Mouse (Mus musculus) C2C12 (cell line): ENCODE results near the gene Hist2h2be. TPM values are rescaled to one million over a fixed set of nuclear protein-coding genes. Genes with fewer than 3 reads are reported as not detected.
"Not testable (repeated sequence)": the region's sequence is repeated elsewhere in the genome, so short reads cannot be mapped to it uniquely, and the experiment has no call there.

Experiments used
- H3K27me3 ChIP-seq: one replicate; pipeline ENCODE4 v1.6.1; 2011; ENCODE audit not compliant: control insufficient read depth, insufficient read depth, insufficient read length
- H3K36me3 ChIP-seq: one replicate; pipeline ENCODE4 v1.6.1; 2011; ENCODE audit not compliant: control insufficient read depth, insufficient read depth
- H3K4me3 ChIP-seq: one replicate; pipeline ENCODE4 v1.5.1; 2011; ENCODE audit warnings: mild to moderate bottlenecking, control low read depth; ENCODE audit not compliant: poor library complexity, insufficient read depth, severe bottlenecking
- H3K79me2 ChIP-seq: one replicate; pipeline ENCODE4 v1.6.1; 2011; ENCODE audit not compliant: control insufficient read depth, insufficient read depth
- H3K79me3 ChIP-seq: one replicate; pipeline ENCODE4 v1.6.1; 2011; ENCODE audit warnings: low read depth, control low read depth
- H3ac ChIP-seq: one replicate; pipeline ENCODE3; 2011; ENCODE audit warnings: low read depth; ENCODE audit not compliant: control insufficient read depth, insufficient read length
- CEBPB ChIP-seq: IDR thresholded peaks from one replicate; pipeline ENCODE4 v1.6.1; 2011; ENCODE audit warnings: low read depth, mild to moderate bottlenecking, control low read depth, moderate library complexity
- CTCF ChIP-seq: IDR thresholded peaks from one replicate; pipeline ENCODE4 v1.5.1; 2011; ENCODE audit not compliant: control insufficient read depth, insufficient read depth, insufficient read length
- FOSL1 ChIP-seq: IDR thresholded peaks from one replicate; pipeline ENCODE4 v1.8.0; 2011; ENCODE audit warnings: mild to moderate bottlenecking, low read length; ENCODE audit not compliant: poor library complexity, insufficient read depth, severe bottlenecking
- MAX ChIP-seq: IDR thresholded peaks from one replicate; pipeline ENCODE4 v1.6.1; 2011; ENCODE audit warnings: mild to moderate bottlenecking, control low read depth
- MYOD1 ChIP-seq: IDR thresholded peaks from one replicate; pipeline ENCODE4 v1.6.1; 2011; ENCODE audit warnings: low read depth; ENCODE audit not compliant: control insufficient read depth, insufficient read length
- MYOG ChIP-seq: IDR thresholded peaks from one replicate; pipeline ENCODE4 v1.6.1; 2011; ENCODE audit not compliant: control insufficient read depth, insufficient read length; ENCODE audit errors: extremely low read depth
- USF1 ChIP-seq: IDR thresholded peaks from one replicate; pipeline ENCODE4 v1.6.1; 2011; ENCODE audit warnings: low read depth, mild to moderate bottlenecking, control low read depth, moderate library complexity
- long read RNA-seq, 2 experiments: library from polyadenylated mRNA; unstranded; transcript quantifications; one replicate each; pipeline ENCODE4 v2.0.0; 2019 to 2020
- polyA plus RNA-seq: library from polyadenylated mRNA; unstranded; fragments of >200 nt; fragmentation: generic; extraction: Trizol; gene quantifications from one replicate; pipeline ENCODE4 v1.2.1, GENCODE M21; 2012; ENCODE audit warnings: missing spikeins

The Hist2h2be gene
- 0.98 TPM for polyA plus RNA-seq
- long read RNA-seq, experiment 1, result 0 reads
- long read RNA-seq, experiment 2, partial matches to known transcripts, result 0 of 1 reads
- long read RNA-seq, experiment 2, other reads (novel, unspliced or antisense), result 0 of 1 reads

DNA sequence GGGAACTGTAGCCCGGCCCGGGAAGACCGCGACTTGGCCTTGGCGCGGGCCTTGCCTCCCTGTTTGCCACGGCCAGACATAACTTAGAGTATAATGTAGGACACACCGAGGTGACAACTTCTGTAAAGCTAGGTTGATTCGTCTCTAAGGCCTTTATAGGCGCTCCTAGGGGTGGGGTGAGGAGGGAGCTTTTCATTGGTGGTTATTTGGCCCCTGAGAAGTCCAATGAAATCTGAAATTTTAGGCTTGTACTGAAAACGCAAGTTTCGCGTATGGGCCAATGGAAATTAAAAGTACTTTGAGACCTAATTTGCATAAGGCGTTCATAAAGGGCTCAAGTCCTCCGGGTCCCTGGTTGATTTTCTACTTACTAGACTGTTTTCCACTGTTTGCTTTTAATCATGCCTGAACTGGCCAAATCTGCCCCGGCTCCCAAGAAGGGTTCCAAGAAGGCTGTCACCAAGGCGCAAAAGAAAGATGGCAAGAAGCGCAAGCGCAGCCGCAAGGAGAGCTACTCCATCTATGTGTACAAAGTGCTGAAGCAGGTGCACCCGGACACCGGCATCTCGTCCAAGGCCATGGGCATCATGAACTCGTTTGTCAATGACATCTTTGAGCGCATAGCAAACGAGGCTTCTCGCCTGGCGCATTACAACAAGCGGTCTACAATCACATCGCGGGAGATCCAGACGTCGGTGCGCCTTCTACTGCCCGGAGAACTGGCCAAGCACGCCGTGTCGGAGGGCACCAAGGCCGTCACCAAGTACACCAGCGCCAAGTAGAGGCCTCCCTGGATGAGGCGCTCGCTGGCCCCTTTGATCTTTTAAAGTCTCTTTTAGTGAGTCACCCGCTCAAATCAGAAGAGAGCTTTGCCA lies at the start of gene Hist2h2be, which contains the start of gene Hist2h2ac:
Gene Hist2h2be, plus strand, starts transcription at position 355 of the 875 bp plus-strand sequence.
Gene Hist2h2ac, minus strand, starts transcription at position 116 of the 875 bp plus-strand sequence.
- no peaks in the 10 kb centered on the region for H3K79me3 ChIP-seq
- no peaks in the 10 kb centered on the region for H3K36me3 ChIP-seq
- no peaks in the 10 kb centered on the region for H3K27me3 ChIP-seq
- no peaks in the 10 kb centered on the region for H3K79me2 ChIP-seq
- peak within 1 kb of the TSS; percentile 36 for H3K4me3 ChIP-seq
- H3ac ChIP-seq, result peak within 1 kb of the TSS; percentile 89
- TF ChIP-seq MYOG (no peak), MAX (no peak), USF1 (no peak), CTCF (no peak), CEBPB (no peak), FOSL1 (no peak), MYOD1 (no peak)

DNA sequence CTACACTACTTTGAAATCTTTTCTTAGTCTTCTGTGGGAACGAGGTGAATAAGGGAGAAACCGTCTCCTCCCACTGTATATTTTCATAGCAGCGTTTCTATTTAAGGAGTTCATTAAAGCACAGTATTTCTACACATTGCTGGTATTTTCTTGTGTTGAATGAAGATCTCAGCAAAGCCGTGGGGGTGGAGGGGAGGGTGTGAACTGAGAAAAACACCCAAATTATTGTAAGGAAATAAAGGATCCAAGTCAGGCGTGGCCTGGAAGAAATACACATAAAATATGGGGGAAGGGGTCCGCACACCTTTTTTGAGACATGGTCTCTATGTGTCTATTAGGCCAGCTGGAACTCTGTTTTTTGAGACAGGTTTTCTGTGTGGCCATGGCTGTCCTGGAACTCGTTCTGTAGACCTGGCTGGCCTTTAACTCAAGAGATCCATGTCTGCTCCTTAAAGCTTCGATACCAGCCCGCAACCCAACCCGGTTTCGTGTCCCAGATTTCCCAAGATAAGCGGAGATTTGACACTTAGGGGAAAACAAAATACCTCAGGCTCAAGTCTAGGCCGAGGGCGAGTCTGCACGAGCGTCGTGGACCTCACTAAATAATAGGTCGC lies 49.2 kb upstream of the Hist2h2be start:
- H3ac ChIP-seq, result peak overlapping the region; percentile 79
- H3K4me3 ChIP-seq, result peak overlapping the region; percentile 94
- peaks cover 37% of the 10 kb centered on the region for H3K36me3 ChIP-seq
- H3K79me3 ChIP-seq, result peaks cover 30% of the 10 kb centered on the region
- H3K27me3 ChIP-seq, result no peaks in the 10 kb centered on the region
- peaks cover 66% of the 10 kb centered on the region for H3K79me2 ChIP-seq
- TF ChIP-seq CTCF (no peak), MYOD1 (no peak), MYOG (no peak), MAX (no peak), USF1 (no peak), CEBPB (no peak), FOSL1 (no peak)

DNA sequence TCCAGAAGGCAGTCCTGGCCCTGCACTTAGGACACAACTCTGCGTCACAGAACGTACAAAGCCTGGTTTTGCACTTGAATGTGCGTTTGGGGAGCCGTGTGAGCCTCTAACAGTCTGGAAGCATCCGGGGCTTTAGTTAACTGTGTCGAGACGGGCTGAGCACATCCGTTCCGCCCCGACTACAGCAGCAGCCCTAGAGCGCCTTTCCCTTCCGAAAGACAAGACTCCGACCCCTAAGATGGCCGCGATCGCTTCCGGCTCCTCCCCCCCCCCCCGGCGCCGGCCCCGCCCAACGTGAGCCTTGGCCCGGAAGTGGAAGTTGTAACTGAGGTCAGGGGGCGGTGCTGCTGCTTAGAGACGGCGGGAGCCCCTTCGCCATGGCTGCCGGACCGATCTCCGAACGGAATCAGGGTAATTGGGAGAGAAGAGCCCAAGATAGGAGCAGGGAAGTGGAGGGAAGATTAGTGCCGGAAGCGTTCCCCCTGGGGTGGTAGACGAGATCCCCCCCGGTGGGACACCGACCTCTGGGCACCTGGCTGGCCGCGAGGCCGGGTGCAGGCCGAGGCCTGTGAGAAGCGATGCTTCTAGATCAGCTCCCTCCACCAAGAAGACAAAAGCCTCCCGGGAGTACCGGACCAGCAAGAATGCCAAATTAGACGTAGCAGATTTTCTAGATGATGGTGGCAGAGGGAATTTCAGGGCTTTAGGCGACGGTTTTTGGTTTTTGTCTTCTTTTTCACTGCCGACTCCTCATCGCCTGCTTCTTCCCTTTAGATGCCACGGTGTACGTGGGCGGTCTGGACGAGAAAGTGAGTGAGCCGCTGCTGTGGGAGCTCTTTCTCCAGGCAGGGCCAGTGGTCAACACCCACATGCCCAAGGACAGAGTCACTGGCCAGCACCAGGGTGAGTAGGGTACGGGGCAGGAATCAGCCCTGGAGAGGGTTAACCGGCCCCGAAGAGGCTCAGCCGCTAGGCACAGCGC lies 48.4 kb upstream of the Hist2h2be start, which contains the start of gene Sf3b4:
Gene Sf3b4, plus strand, starts transcription at position 136 of the 982 bp plus-strand sequence.
- Histone ChIP-seq H3ac (peak within 1 kb of the TSS; percentile 98), H3K79me2 (peaks cover 66% of the 10 kb centered on the region), H3K4me3 (peak within 1 kb of the TSS; percentile 94), H3K36me3 (peaks cover 42% of the 10 kb centered on the region), H3K79me3 (peaks cover 30% of the 10 kb centered on the region), H3K27me3 (no peaks in the 10 kb centered on the region)
- TF ChIP-seq MYOD1 (no peak), CTCF (no peak), MAX (no peak), USF1 (no peak), FOSL1 (no peak)

DNA sequence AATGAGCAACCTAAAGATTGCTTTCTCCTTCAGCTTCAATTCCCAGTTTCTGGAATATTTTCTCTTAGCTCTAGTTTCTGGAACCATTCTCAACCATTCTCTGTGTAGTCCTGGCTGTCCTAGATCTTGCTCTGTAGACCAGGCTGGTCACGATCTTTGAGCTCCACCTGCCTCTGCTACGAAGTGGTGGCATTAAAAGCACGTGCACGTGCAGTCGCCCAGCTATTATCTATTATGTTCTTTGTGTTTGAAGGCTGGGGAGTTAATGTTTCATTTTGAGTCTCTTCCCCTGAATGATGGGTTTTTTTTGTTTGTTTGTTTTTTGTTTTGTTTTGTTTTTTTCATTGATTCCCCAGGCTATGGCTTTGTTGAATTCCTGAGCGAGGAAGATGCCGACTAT lies 47.7 kb upstream of the Hist2h2be start:
- H3K36me3 ChIP-seq, result peaks cover 49% of the 10 kb centered on the region
- no peaks in the 10 kb centered on the region for H3K27me3 ChIP-seq
- peaks cover 66% of the 10 kb centered on the region for H3K79me2 ChIP-seq
- TF ChIP-seq MYOD1, result no peak
- TF ChIP-seq USF1, result no peak
- no peak for TF ChIP-seq MAX
- TF ChIP-seq MYOG, result no peak
- TF ChIP-seq CTCF, result no peak
- no peak for TF ChIP-seq CEBPB
- no peak for TF ChIP-seq FOSL1
- peaks cover 30% of the 10 kb centered on the region for H3K79me3 ChIP-seq
- H3K4me3 ChIP-seq, result peak overlapping the region; percentile 94
- H3ac ChIP-seq, result peak overlapping the region; percentile 98

DNA sequence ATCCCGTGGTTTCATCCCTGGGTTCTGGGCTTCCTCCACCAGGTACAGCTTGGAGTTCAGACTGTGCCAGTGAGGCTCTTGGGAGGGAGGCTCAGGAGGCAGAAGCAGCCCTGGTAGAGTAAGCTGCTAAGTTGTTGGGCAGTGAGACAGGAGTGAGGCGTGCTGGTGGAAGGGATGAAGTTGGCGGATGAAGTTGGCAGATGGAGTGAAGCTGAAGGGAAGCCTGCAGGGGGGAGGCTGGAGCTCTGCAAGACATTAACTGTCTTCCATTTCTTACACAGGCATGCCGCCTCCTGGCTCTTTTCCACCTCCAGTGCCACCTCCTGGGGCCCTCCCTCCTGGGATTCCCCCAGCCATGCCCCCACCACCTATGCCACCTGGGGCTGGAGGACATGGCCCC lies 46.9 kb upstream of the Hist2h2be start:
- Histone ChIP-seq H3K36me3 (peaks cover 53% of the 10 kb centered on the region), H3K79me3 (peaks cover 30% of the 10 kb centered on the region), H3K79me2 (peaks cover 66% of the 10 kb centered on the region)
- H3K27me3 ChIP-seq, H3ac ChIP-seq, H3K4me3 ChIP-seq: not testable (repeated sequence)
